Mouse (Mus musculus) cerebellum, adult 2 months (tissue): Measurements from ENCODE around the gene Pmpca. TPM values are rescaled to one million over a fixed set of nuclear protein-coding genes. Genes with fewer than 3 reads are reported as not detected.

Experiments used
- DNase-seq, 2 experiments: peaks; one replicate each; pipeline ENCODE4 v3.0.0; 2021
- H3K27ac ChIP-seq: fragments of 200-500 bp; 2 replicates; pipeline ENCODE4 v1.5.1; 2012; ENCODE audit warnings: low read length, control low read depth, inconsistent platforms; ENCODE audit not compliant: insufficient read depth
- H3K27me3 ChIP-seq: fragments of 200-500 bp; 2 replicates; pipeline ENCODE4 v1.6.1; 2012; ENCODE audit warnings: inconsistent platforms, mild to moderate bottlenecking, low read length, moderate library complexity; ENCODE audit not compliant: control insufficient read depth, insufficient read depth
- H3K4me1 ChIP-seq: fragments of 200-500 bp; 2 replicates; pipeline ENCODE4 v1.6.1; 2011; ENCODE audit warnings: low read length; ENCODE audit not compliant: control insufficient read depth, insufficient read depth
- H3K4me3 ChIP-seq: fragments of 200-500 bp; replicated peaks from 2 replicates; pipeline ENCODE3; 2011; ENCODE audit warnings: mild to moderate bottlenecking, low read depth, low read length, control low read depth; ENCODE audit not compliant: insufficient read depth
- CTCF ChIP-seq: fragments of 200-500 bp; IDR thresholded peaks from 2 replicates; pipeline ENCODE4 v1.5.1; 2011; ENCODE audit warnings: low read depth, mild to moderate bottlenecking, control low read depth, low read length, moderate library complexity, borderline replicate concordance; ENCODE audit not compliant: insufficient read depth
- POLR2A ChIP-seq: fragments of 200-500 bp; IDR thresholded peaks from 2 replicates; pipeline ENCODE4 v1.6.1; 2011; ENCODE audit warnings: low read length, control low read depth, borderline replicate concordance; ENCODE audit not compliant: insufficient read depth
- WGBS: fragments of 180-500 bp; shearing (Covaris S2); methylation state at CpG from one replicate; pipeline ENCODE4 v1.1.7; 2018; 5-methylcytosine and 5-hydroxymethylcytosine counted together
- polyA plus RNA-seq: library from polyadenylated mRNA; depleted of rRNA; stranded (reverse); fragments of >200 nt; gene quantifications from 2 replicates; pipeline ENCODE4 v1.2.3, GENCODE M21; 2012

Pmpca gene
- polyA plus RNA-seq, 1 experiment: 98.2 TPM

DNA sequence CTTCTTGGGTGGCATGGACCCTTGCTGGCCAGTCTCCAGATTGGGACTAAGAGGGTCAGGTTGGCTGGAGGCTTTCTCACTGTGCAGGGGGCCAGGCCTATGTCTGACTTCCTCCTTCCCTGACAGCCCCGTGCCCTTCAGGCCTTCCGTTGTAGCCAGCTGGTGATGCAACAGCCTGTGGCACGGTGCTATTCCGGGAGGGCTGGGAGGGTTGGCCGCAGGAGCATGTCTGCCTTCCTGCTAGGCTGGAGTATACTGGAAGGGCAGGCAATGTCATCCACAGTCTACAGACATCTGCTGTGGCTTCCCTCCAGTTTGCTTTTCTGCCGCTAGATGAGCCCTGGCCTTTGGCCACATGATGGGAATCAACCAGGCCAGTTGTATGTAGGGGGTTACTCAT lies 29.2 kb upstream of the Pmpca start:
- Histone ChIP-seq H3K4me3 (no peak overlapping the region), H3K27me3 (no peaks in the 10 kb centered on the region), H3K4me1 (peaks cover 30% of the 10 kb centered on the region), H3K27ac (no peak overlapping the region)
- TF ChIP-seq POLR2A: no peak
- TF ChIP-seq CTCF: no peak
- 5% methylated on average over 6 of the region's 6 CpGs for WGBS
- DNase-seq: no peak

DNA sequence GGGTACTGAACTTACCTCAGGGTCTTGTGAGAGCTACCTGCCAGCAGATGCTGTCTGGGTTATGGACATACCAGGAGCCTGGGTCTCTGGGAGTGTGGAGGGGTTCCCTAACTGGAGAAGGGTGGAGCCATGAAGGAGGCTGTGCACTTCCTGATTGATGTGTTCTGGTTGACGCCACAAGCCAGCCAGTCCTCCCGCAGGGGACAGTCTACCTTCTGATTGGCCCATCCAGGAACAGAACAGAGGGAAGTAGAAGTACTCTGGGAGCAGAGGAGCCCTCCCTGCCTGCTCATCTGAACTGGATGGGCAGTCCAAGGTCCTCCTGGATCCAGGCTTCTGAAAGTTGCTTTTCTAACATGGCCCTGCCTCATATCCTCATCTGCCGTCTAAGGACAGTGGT lies 28.4 kb upstream of the Pmpca start, which contains the start of gene Card9:
Gene Card9, minus strand, starts transcription at position 147 of the 400 bp plus-strand sequence.
- 58% methylated on average over 3 of the region's 3 CpGs for WGBS
- DNase-seq: peak in 1 of 2 experiments; percentile 14
- H3K27me3 ChIP-seq: no peaks in the 10 kb centered on the region
- H3K4me3 ChIP-seq: no peak within 1 kb of the TSS
- no peak within 1 kb of the TSS for H3K27ac ChIP-seq
- peaks cover 30% of the 10 kb centered on the region for H3K4me1 ChIP-seq
- TF ChIP-seq POLR2A (no peak), CTCF (no peak)

DNA sequence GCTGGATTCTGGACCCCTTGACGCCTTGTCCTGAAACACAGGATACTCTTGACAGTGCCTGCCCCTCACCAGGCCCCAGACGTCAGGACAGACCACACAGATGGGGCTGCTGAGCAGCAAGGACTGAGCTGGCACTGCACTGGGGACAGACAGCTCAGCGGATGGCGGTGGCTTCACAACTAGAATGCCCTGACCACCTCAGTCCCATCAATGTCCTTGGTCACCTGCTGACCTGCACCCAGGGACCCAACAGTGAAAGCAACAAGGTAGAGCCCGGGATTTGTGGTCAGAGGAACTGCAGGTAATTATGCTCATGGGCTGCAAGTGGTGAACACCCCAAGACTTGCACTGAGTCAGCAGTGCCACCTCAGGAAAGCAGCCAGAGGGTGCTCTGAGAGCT lies 26.1 kb upstream of the Pmpca start:
- no peak for DNase-seq
- peaks cover 24% of the 10 kb centered on the region for H3K4me1 ChIP-seq
- H3K27me3 ChIP-seq: no peaks in the 10 kb centered on the region
- H3K27ac ChIP-seq: no peak overlapping the region
- no peak for TF ChIP-seq CTCF
- TF ChIP-seq POLR2A: no peak
- H3K4me3 ChIP-seq: no peak overlapping the region
- 71% methylated on average over 5 of the region's 5 CpGs for WGBS

DNA sequence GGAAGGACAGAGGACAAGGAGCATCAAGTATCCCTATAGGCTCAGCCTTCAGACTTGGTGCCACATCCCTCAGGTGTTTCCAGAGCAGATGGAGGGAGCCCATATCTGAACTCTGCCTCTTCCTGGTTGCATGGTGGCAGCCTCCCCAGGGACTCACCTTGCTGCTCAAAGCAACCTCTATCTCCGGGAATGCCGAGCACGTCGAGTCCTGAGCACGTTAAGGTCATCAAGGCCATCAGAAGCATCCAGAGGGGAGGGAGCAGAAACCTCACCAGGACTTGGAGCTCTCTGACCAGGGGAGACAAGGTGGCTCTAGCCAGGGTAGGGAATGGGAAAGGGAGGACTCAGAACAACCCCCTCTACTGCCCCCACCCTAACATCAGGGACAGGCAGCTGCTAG lies 25.7 kb upstream of the Pmpca start:
- TF ChIP-seq CTCF (no peak), POLR2A (no peak)
- no peak for DNase-seq
- WGBS: 84% methylated on average over 5 of the region's 5 CpGs

DNA sequence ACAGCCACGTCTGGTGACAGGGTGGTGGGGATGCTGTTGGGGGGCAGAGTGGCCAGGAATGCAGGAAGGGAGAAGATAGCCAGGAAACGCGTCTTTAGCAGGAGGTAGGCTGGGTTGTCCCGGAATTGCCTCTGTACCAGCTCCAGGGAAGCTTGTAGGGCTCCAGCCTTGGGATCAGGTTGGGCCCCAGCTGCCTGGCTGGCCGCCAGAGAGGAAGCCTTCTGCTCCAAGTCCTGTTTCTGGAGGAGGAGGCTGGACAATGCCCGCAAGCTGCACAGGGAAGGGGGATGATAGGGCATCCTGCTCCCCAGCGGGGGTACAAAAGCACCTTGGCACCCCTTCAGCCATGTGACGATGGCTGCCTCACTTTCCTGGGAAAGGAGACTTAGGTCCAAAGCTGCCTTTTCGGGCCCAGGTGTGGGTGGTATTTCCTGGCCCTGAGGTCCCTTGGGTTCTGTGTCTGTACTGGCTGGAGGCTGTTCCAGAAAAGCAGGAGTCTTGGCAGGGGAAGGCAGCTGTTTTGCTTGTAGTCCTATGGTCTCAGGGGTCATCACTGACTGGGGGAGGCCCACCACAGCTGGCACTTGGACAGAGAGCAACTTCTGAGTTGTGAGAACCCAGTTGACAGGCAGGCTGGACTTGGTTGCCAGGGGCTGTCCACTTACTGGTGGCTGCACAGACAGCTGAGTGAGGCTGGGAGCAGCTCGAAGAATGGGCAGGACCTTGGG lies 24.2 kb upstream of the Pmpca start:
- Histone ChIP-seq H3K4me3 (no peak overlapping the region), H3K27ac (no peak overlapping the region), H3K4me1 (peaks cover 21% of the 10 kb centered on the region), H3K27me3 (no peaks in the 10 kb centered on the region)
- DNase-seq: peak; percentile 70 to 72
- WGBS: 12% methylated on average over 10 of the region's 10 CpGs
- TF ChIP-seq POLR2A: no peak
- TF ChIP-seq CTCF: no peak

More for the DNA sequence above, 25.7 kb upstream of the Pmpca start:
- H3K27ac ChIP-seq: no peak overlapping the region
- H3K4me1 ChIP-seq: peaks cover 24% of the 10 kb centered on the region
- H3K4me3 ChIP-seq: no peak overlapping the region
- no peaks in the 10 kb centered on the region for H3K27me3 ChIP-seq

DNA sequence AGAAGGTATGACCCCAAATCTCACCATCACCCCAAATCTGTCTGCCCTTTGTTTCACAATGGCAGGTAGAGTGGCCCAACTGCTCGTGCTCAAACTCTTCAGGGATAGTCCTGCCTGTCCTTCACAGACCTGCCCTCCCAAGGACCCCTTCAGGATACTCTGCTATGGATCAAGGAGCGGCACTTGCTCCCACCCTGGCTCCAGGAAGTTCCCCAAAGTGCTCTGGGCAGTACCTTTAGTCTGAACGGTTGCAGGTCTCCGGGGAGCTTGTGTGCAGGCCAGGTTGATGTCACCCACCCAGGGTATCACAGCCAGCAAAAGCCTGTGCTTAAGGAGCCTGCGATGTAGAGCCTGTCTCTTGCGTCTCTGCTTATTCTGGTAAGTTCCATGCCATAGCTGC lies 21.2 kb upstream of the Pmpca start:
- no peak for DNase-seq
- no peaks in the 10 kb centered on the region for H3K27me3 ChIP-seq
- H3K27ac ChIP-seq: no peak overlapping the region
- no peak for TF ChIP-seq CTCF
- TF ChIP-seq POLR2A: no peak
- peaks cover 18% of the 10 kb centered on the region for H3K4me1 ChIP-seq
- 90% methylated on average over 6 of the region's 6 CpGs for WGBS
- H3K4me3 ChIP-seq: no peak overlapping the region

DNA sequence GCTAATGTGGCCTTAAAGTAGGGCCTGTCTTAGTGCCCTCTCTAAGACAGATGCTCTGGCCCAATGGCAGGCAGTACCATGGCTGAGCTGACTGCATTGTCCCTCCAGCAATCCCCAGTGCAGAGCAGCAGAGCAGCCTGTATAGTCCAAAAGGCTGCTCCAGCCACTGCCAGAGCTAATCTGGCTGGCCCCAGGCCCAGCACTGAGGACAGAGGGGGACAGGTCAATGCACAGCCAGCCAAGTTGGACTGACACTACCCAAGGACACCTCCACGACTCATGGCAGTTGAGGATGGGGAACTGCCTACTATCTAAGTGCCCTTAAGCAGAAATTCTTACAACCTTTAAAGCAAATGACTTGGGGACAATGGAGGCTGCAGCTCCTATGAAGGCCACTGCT lies 20.6 kb upstream of the Pmpca start:
- 48% methylated on average over 1 of the region's 1 CpGs for WGBS
- DNase-seq: no peak
- H3K4me3 ChIP-seq: no peak overlapping the region
- H3K4me1 ChIP-seq: peaks cover 18% of the 10 kb centered on the region
- no peaks in the 10 kb centered on the region for H3K27me3 ChIP-seq
- no peak overlapping the region for H3K27ac ChIP-seq
- TF ChIP-seq CTCF (no peak), POLR2A (no peak)

DNA sequence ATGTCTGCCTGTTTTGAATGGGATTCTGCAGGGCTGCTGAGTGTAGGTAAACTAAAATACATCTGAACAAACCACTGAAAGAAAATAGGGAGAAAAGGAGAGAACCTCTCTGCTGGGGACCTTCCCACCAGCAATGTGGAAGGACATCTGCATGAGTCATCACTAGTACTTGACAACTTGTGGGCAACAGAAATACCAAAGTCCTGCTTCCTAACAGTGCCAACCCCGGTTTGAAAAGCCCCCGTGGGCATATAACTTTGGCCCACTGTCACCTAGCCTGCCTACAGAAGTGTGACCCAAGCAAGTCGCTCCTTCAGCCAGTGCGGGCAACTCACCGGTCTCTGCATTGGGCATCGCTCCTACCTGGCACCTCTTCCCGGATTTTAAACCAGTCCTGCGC lies 16.7 kb upstream of the Pmpca start:
- Histone ChIP-seq H3K27ac (no peak overlapping the region), H3K27me3 (no peaks in the 10 kb centered on the region), H3K4me1 (no peaks in the 10 kb centered on the region), H3K4me3 (no peak overlapping the region)
- no peak for DNase-seq
- WGBS: 93% methylated on average over 8 of the region's 8 CpGs
- no peak for TF ChIP-seq CTCF
- no peak for TF ChIP-seq POLR2A
